In genomic region chr9:15527846-15528245, GRCm38 (mm10) we compare ENCODE assay signal across 22 mouse cellular contexts.
"Had no signal": no experiment of that assay in that cellular context is flagged by ENCODE, and none has a peak within 500 bp of the region (broad histone marks: within the 10 kb centered on the region; RNA-seq: fewer than 3 reads in every experiment).

No protein-coding gene starts in this region.

- H3K4me2 ChIP-seq: limb, embryonic 12.5 days; limb, embryonic 15.5 days; liver, embryonic 13.5 days; midbrain, embryonic 13.5 days; neural tube, embryonic 13.5 days had no signal

- H3K4me3 ChIP-seq: left cerebral cortex, adult 2 months; limb, embryonic 12.5 days; limb, embryonic 15.5 days; liver, embryonic 13.5 days; megakaryocyte, embryonic 14.5 days; midbrain, embryonic 10.5 days; midbrain, embryonic 13.5 days; myocyte; neural tube, embryonic 13.5 days had no signal

- H3K27ac ChIP-seq: kidney, postnatal 0 days; left cerebral cortex, adult 2 months; limb, embryonic 12.5 days; limb, embryonic 15.5 days; liver, embryonic 13.5 days; midbrain, embryonic 10.5 days; midbrain, embryonic 13.5 days; neural tube, embryonic 13.5 days had no signal

- DNase-seq: kidney, adult 2 months; kidney, postnatal 25 days; layer of hippocampus, postnatal 36 days; left cerebral cortex, postnatal 4 days; liver, embryonic 13.5 days; lung, adult 2 months; right cerebral cortex, adult 18-20 months; right cerebral cortex, postnatal 14 days; right cerebral cortex, postnatal 4 days; thymus, adult 18-20 months; thymus, postnatal 36 days had no signal

- H3K27me3 ChIP-seq: limb, embryonic 12.5 days; limb, embryonic 15.5 days; liver, embryonic 13.5 days; midbrain, embryonic 13.5 days; neural tube, embryonic 13.5 days had no signal

- H3K9me3 ChIP-seq: limb, embryonic 12.5 days; limb, embryonic 15.5 days; liver, embryonic 13.5 days; megakaryocyte, embryonic 14.5 days; midbrain, embryonic 10.5 days; midbrain, embryonic 13.5 days; neural tube, embryonic 13.5 days had no signal

- H3K36me3 ChIP-seq: limb, embryonic 15.5 days; liver, embryonic 13.5 days; midbrain, embryonic 13.5 days; neural tube, embryonic 13.5 days had no signal

- H3K9ac ChIP-seq: limb, embryonic 12.5 days; limb, embryonic 15.5 days; liver, embryonic 13.5 days; midbrain, embryonic 13.5 days; neural tube, embryonic 13.5 days had no signal

- ATAC-seq: intestine, postnatal 0 days; midbrain, embryonic 13.5 days; midbrain, embryonic 16.5 days had no signal
